Mouse (Mus musculus) thymus, adult 2 months (tissue): Measurements from ENCODE around the gene Traf1.

ENCODE experiments used
- CTCF ChIP-seq: fragments of 200-500 bp; IDR thresholded peaks from 2 replicates; pipeline ENCODE4 v1.5.1; 2012; ENCODE audit warnings: mild to moderate bottlenecking, control low read depth, low read length, moderate library complexity, borderline replicate concordance; ENCODE audit not compliant: control insufficient read depth, poor library complexity, insufficient read depth; ENCODE audit errors: extremely low read depth
- POLR2A ChIP-seq: fragments of 200-500 bp; IDR thresholded peaks from 2 replicates; pipeline ENCODE4 v1.6.1; 2012; ENCODE audit warnings: mild to moderate bottlenecking, low read length, control low read depth, moderate library complexity; ENCODE audit not compliant: control insufficient read depth, poor library complexity, insufficient read depth; ENCODE audit errors: extremely low read depth

DNA sequence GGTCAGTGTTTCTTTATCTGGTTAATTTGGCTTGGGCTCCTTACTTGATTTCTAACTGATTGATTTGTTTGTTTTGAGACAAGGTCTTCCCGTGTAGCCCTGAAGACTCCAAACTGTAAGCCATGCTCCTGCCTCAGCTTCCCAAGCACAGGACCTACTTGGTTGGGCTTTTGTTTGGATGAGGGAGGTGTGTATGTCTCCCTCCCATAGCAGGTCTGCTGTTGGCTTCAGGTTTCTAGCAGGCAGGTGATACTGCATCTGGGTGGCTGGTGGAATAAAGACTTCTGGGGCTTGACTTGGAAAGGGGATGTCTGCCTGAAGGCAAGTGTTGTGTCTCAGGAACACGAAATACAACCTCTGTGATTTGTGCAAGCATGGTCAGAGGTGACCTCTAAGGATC, 639 bp upstream of the Traf1 start:
- TF ChIP-seq CTCF (no peak), POLR2A (no peak)
